Mouse (Mus musculus) T-helper 17 cell (primary cell): ENCODE results near the gene Olfr765.
"Not testable (repeated sequence)": the region's sequence is repeated elsewhere in the genome, so short reads cannot be mapped to it uniquely, and the experiment has no call there.

ENCODE experiments used
- in situ Hi-C, 2 experiments: fragments of 300-600 bp; cut with MboI, MseI; formaldehyde crosslinking; loops; 1 replicate in 1 of 2; 2 replicates in 1 of 2; pipeline ENCODE4 v1.15.1; 2025; ENCODE audit warnings: high pct_unique_total_duplicates in 2 of 2

The Olfr765 gene

GRCm38 (mm10) chr10:129049898-129050297 is at the start of gene Olfr765:
Gene Olfr765 (minus strand): TSS chr10:129049998.
- in situ Hi-C loops, result loop anchor here in 1 of 2 experiments (25.0 kb wide), 1 partner anchor 912 kb away; the partner anchor contains the start of gene Olfr819

- in situ Hi-C loops, result no loop called here
Measured at GRCm38 (mm10) chr10:129099275-129099674, 49.5 kb upstream of the Olfr765 start, which contains the start of gene Olfr768. Gene Olfr768 (minus strand): TSS chr10:129099375.

GRCm38 (mm10) chr10:129082810-129083209 is 33.0 kb upstream of the Olfr765 start, which contains the start of gene Olfr767:
Gene Olfr767 (minus strand): TSS chr10:129082910.
- in situ Hi-C loops, result not testable (repeated sequence)

GRCm38 (mm10) chr10:129068877-129069276 is 19.1 kb upstream of the Olfr765 start, which contains the start of gene Olfr766-ps1:
Gene Olfr766-ps1 (minus strand): TSS chr10:129068977.
- in situ Hi-C loops, result no loop called here

- in situ Hi-C loops, result loop anchor here in 1 of 2 experiments (25.0 kb wide), 1 partner anchor 923 kb away; the partner anchor contains the start of gene Olfr819
Measured at GRCm38 (mm10) chr10:129039796-129040195, 10.0 kb downstream of the Olfr765 start, which contains the start of gene Olfr764-ps1. Gene Olfr764-ps1 (minus strand): TSS chr10:129039896.

- in situ Hi-C loops, result loop anchor here (5.0 to 25.0 kb wide), 2 partner anchors 934 to 1064 kb away; partner anchors contain the start of gene Olfr819 (in 1 of the 2)
Measured at GRCm38 (mm10) chr10:129028343-129028742, 21.5 kb downstream of the Olfr765 start.

GRCm38 (mm10) chr10:129026018-129026662 is 23.7 kb downstream of the Olfr765 start:
- in situ Hi-C loops, result loop anchor here (5.0 to 25.0 kb wide), 2 partner anchors 936 to 1066 kb away; partner anchors contain the start of gene Olfr819 (in 1 of the 2)

- in situ Hi-C loops, result no loop called here
Measured at GRCm38 (mm10) chr10:129023319-129023718, 26.5 kb downstream of the Olfr765 start.

GRCm38 (mm10) chr10:129014477-129014876 is 35.3 kb downstream of the Olfr765 start:
- in situ Hi-C loops, result no loop called here

GRCm38 (mm10) chr10:129011511-129011910 is 38.3 kb downstream of the Olfr765 start:
- in situ Hi-C loops, result not testable (repeated sequence)

GRCm38 (mm10) chr10:129010288-129010841 is 39.4 kb downstream of the Olfr765 start, which contains the start of gene Olfr763:
Gene Olfr763 (plus strand): TSS chr10:129010791.
- in situ Hi-C loops, result no loop called here

- in situ Hi-C loops, result no loop called here
Measured at GRCm38 (mm10) chr10:129004032-129004920, 45.5 kb downstream of the Olfr765 start.

GRCm38 (mm10) chr10:128996523-128997040 is 53.2 kb downstream of the Olfr765 start:
- in situ Hi-C loops, result no loop called here

- in situ Hi-C loops, result no loop called here
Measured at GRCm38 (mm10) chr10:128995796-128996195, 54.0 kb downstream of the Olfr765 start.
